ENCODE assay signal across 20 mouse cellular contexts in genomic region chr12:110541001-110541400, GRCm38 (mm10).
A peak's percentile ranks its signal among the peaks of the same experiment; 100 is the strongest.
DNase-seq lines count a peak whose midpoint lies in the region; ATAC-seq and TF ChIP-seq lines count a peak whose summit lies in the region.
"Had no signal": no experiment of that assay in that cellular context is flagged by ENCODE, and none has a peak within 500 bp of the region (broad histone marks: within the 10 kb centered on the region; RNA-seq: fewer than 3 reads in every experiment).

No protein-coding gene starts in this region.

- H3K27me3 ChIP-seq in kidney, adult 2 months (replicated peaks; ENCODE audit: control insufficient read depth, insufficient read depth, low read length): no peaks in the 10 kb centered on the region
- no peaks in the 10 kb centered on the region for H3K27me3 ChIP-seq in E14TG2a.4 (ENCODE audit: insufficient read depth, low read length)
- H3K27me3 ChIP-seq in hindbrain, embryonic 10.5 days (ENCODE audit: insufficient read depth, poor library complexity, severe bottlenecking): no peaks in the 10 kb centered on the region
- H3K27me3 ChIP-seq: CH12.LX; embryonic facial prominence, embryonic 13.5 days; forebrain, embryonic 12.5 days; heart, embryonic 12.5 days; hindbrain, embryonic 15.5 days had no signal

- TF ChIP-seq CTCF in kidney, adult 2 months (conservative IDR thresholded peaks at IDR 0.05; ENCODE audit: insufficient read depth, insufficient read length, low read depth, low read length): no peak
- no peak for TF ChIP-seq CTCF in E14TG2a.4 (conservative IDR thresholded peaks at IDR 0.05; ENCODE audit: low read length)

- no peak for ATAC-seq in CD4-positive, CD25-positive, alpha-beta regulatory T cell, adult 4 months
- ATAC-seq: intestine, embryonic 16.5 days had no signal

- 66% methylated on average over 8 of the region's 8 CpGs for WGBS in kidney, adult 2 months
- WGBS in hindbrain, embryonic 10.5 days: 79% methylated on average over 8 of the region's 8 CpGs

- peak; percentile 35 for DNase-seq in CD4-positive, CD25-positive, alpha-beta regulatory T cell, adult 2 months (ENCODE audit: low read depth, low spot score)
- peak; percentile 35 to 36 for DNase-seq in cerebellum, postnatal 10 days
- DNase-seq in cerebellum, adult 11 months: no peak
- peak; percentile 41 for DNase-seq in kidney, postnatal 14 days
- DNase-seq in kidney, adult 2 months: no peak
- no peak for DNase-seq in hindbrain, embryonic 10.5 days (ENCODE audit: low spot score)
- DNase-seq: B cell, adult 2 months; cerebellum, adult 11-12 months; cerebellum, adult 9-10 months; cerebellum, postnatal 36 days; heart, adult 2 months; kidney, adult 8-10 months had no signal

- H3K4me1 ChIP-seq in kidney, adult 2 months (ENCODE audit: control insufficient read depth, insufficient read depth, low read length): peaks cover 8% of the 10 kb centered on the region; the same call in 1 of the 2 replicates
- peaks cover 54% of the 10 kb centered on the region for H3K4me1 ChIP-seq in E14TG2a.4 (replicated peaks; ENCODE audit: low read depth, low read length)
- peaks cover 21% of the 10 kb centered on the region for H3K4me1 ChIP-seq in hindbrain, embryonic 10.5 days (replicated peaks)
- H3K4me1 ChIP-seq: embryonic facial prominence, embryonic 13.5 days; forebrain, embryonic 12.5 days; hindbrain, embryonic 15.5 days had no signal

- no peaks in the 10 kb centered on the region for H3K9me3 ChIP-seq in E14TG2a.4 (ENCODE audit: low read length)
- no peaks in the 10 kb centered on the region for H3K9me3 ChIP-seq in hindbrain, embryonic 10.5 days
- H3K9me3 ChIP-seq: embryonic facial prominence, embryonic 13.5 days; forebrain, embryonic 12.5 days; heart, embryonic 12.5 days; hindbrain, embryonic 15.5 days had no signal

- H3K36me3 ChIP-seq in kidney, adult 2 months (ENCODE audit: control insufficient read depth, insufficient read depth, low read length): no peaks in the 10 kb centered on the region; the same call in 1 of the 2 replicates
- peaks cover 80% of the 10 kb centered on the region for H3K36me3 ChIP-seq in E14TG2a.4 (ENCODE audit: insufficient read depth, low read length)
- H3K36me3 ChIP-seq in hindbrain, embryonic 10.5 days: peaks cover 29% of the 10 kb centered on the region

- TF ChIP-seq POLR2A in kidney, adult 2 months (IDR thresholded peaks at IDR 0.05; ENCODE audit: low read depth, low read length): no peak

- no peak overlapping the region for H3K4me3 ChIP-seq in kidney, adult 2 months (ENCODE audit: insufficient read depth, low read depth, low read length)
- H3K4me3 ChIP-seq in E14TG2a.4 (replicated peaks; ENCODE audit: low read length): peak overlapping the region; percentile 37; the same call in 1 of the 2 replicates
- H3K4me3 ChIP-seq in hindbrain, embryonic 10.5 days: no peak overlapping the region
- H3K4me3 ChIP-seq: embryonic facial prominence, embryonic 13.5 days; forebrain, embryonic 12.5 days; heart, adult 2 months; heart, embryonic 12.5 days; hindbrain, embryonic 15.5 days had no signal

- no peak overlapping the region for H3K27ac ChIP-seq in kidney, adult 2 months (ENCODE audit: insufficient read depth, low read depth, low read length)
- no peak overlapping the region for H3K27ac ChIP-seq in hindbrain, embryonic 10.5 days
- H3K27ac ChIP-seq: embryonic facial prominence, embryonic 13.5 days; forebrain, embryonic 12.5 days; heart, adult 2 months; hindbrain, embryonic 15.5 days had no signal

Comparison
In these comparisons a context has a peak if more than half of its experiments do, and no peak if none do; other contexts are left out.
1. DNase-seq: peak in CD4-positive, CD25-positive, alpha-beta regulatory T cell, adult 2 months (single experiment), cerebellum, postnatal 10 days (2 of 2) and kidney, postnatal 14 days (single experiment); none in cerebellum, adult 11 months (single experiment), kidney, adult 2 months (single experiment) and hindbrain, embryonic 10.5 days (single experiment).